Mouse (Mus musculus): ENCODE results near the gene H3f3b. TPM values are rescaled to one million over a fixed set of nuclear protein-coding genes. Genes with fewer than 3 reads are reported as not detected.

The H3f3b gene
- polyA plus RNA-seq, 1 experiment = 1,173 TPM

DNA sequence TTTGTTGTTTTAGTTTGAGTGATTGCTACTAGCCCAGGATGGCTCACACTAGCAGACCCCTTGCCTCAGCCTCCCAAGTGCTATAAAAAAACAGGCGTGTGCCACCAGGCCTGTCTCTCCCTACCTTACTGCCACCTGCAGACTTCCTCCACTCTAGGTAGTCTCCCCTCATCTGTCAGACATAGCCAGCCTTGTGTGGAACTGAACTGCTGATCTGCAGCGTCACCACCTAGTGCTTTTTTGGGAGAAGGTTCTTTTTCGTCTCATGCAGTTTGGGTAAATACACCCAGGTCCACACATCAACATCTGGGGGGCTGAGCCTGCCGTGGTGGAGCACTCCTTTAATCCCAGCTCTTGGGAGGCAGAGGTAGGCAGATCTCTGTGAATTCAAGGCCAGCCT is 30.7 kb downstream of the H3f3b start:
- no peak for TF ChIP-seq CTCF (IDR thresholded peaks at IDR 0.05; ENCODE audit: borderline replicate concordance, extremely low read depth, insufficient read depth, insufficient read length)
- TF ChIP-seq POLR2A (IDR thresholded peaks at IDR 0.05; ENCODE audit: borderline replicate concordance, extremely low read depth, insufficient read depth, insufficient read length, poor library complexity, severe bottlenecking) = no peak

DNA sequence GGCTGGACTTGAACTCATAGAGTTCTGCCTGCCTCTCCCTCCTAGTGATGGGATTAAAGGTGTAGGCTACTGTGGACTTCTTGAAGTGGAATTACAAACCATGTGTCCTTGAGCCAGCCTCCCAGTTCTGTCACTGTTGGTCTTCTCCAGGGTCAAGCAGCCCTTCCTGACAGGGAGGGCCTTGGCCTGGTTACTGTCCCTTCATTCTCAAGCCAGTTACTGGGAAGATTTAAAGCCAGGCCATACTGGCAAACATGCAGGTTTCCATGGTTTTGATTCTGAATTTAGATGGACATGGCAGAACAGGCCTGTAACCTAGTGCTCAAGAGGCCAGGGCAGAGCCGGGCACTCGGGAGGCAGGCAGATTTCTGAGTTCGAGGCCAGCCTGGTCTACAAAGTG is 32.5 kb downstream of the H3f3b start:
- no peak for DNase-seq (ENCODE audit: low read depth)
- TF ChIP-seq POLR2A (IDR thresholded peaks at IDR 0.05; ENCODE audit: borderline replicate concordance, extremely low read depth, insufficient read depth, insufficient read length, poor library complexity, severe bottlenecking) (no peak), CTCF (IDR thresholded peaks at IDR 0.05; ENCODE audit: borderline replicate concordance, extremely low read depth, insufficient read depth, insufficient read length) (no peak)

More for the DNA sequence above, 30.7 kb downstream of the H3f3b start:
- DNase-seq (ENCODE audit: low read depth) = no peak

DNA sequence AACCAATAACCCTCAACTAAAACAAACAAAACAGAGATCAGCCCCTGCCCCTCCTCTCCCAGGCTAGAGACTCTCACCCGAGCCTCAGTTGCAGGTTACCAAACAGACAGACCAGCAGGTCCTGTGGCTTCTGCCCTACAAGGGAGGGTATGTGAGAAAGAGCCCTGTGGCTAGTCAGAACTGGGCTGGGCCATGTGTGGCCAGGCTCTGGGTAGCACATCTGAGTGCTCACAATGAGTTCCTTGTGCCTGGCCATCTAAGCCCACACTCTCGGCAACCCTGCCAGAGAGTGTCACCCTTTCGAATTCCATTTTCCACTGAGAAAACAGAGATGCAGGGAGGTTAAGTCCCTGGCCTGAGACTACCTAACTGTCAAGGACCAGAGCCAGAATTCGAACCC is 35.7 kb downstream of the H3f3b start:
- DNase-seq (ENCODE audit: low read depth) = no peak
- no peak for TF ChIP-seq CTCF (IDR thresholded peaks at IDR 0.05; ENCODE audit: borderline replicate concordance, extremely low read depth, insufficient read depth, insufficient read length)

DNA sequence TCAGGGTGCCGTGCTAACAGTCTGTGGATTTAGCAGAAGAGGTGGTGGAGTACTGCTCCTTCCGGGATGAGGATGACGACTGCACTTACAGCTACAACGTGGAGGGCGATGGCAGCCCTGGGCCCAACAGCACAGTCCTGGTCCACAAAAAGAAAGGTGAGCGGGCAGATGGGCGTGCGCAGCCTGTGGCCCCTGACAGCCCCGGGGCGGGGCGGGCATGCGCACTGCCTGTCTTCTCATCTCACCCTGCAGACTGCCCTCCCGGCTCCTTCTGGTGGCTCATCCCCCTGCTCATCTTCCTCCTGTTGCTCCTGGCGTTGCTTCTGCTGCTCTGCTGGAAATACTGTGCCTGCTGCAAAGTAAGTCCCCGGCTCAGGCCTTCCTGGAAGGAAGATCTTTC is 38.1 kb downstream of the H3f3b start:
- DNase-seq (ENCODE audit: low read depth) = no peak
- TF ChIP-seq CTCF (IDR thresholded peaks at IDR 0.05; ENCODE audit: borderline replicate concordance, extremely low read depth, insufficient read depth, insufficient read length) (no peak), POLR2A (IDR thresholded peaks at IDR 0.05; ENCODE audit: borderline replicate concordance, extremely low read depth, insufficient read depth, insufficient read length, poor library complexity, severe bottlenecking) (no peak)

DNA sequence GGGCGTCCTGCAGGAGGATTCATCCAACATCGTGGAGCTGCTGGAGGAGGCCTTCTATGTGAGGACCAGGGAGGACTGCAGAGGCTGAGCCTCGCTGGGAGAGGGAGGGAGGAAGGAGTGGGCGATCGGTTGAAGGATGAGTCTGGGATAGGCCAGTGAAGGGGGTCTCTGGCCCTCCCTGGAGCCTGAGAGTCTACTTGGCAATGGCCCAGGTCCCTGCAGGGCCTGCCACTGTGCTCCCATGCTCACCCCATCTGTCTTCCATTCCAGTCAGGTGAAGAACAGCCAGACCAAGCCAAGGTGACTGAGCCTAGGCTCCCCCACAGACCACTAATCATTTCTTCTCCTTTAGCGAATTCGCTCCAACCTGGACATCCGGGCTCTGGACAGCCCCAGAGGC is 44.5 kb downstream of the H3f3b start:
- TF ChIP-seq POLR2A (IDR thresholded peaks at IDR 0.05; ENCODE audit: borderline replicate concordance, extremely low read depth, insufficient read depth, insufficient read length, poor library complexity, severe bottlenecking) (no peak), CTCF (IDR thresholded peaks at IDR 0.05; ENCODE audit: borderline replicate concordance, extremely low read depth, insufficient read depth, insufficient read length) (no peak)
- no peak for DNase-seq (ENCODE audit: low read depth)

DNA sequence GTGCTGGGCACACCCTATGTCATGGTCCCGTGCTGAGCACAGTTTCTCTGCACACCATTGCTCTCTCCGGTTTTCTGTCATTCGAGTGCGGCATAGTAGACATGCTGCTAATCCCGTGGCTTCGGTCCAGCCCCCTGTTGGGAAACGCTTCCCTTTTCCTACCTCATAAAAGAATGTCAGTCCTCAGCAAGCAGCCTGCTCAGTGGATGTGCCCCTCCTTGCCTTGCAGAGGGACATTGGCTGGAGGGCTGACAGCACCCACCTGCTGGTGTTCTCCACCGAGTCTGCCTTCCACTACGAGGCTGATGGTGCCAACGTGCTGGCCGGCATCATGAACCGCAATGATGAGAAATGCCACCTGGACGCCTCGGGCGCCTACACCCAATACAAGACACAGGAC is 45.3 kb downstream of the H3f3b start:
- no peak for DNase-seq (ENCODE audit: low read depth)
- TF ChIP-seq CTCF (IDR thresholded peaks at IDR 0.05; ENCODE audit: borderline replicate concordance, extremely low read depth, insufficient read depth, insufficient read length) = no peak
- no peak for TF ChIP-seq POLR2A (IDR thresholded peaks at IDR 0.05; ENCODE audit: borderline replicate concordance, extremely low read depth, insufficient read depth, insufficient read length, poor library complexity, severe bottlenecking)

DNA sequence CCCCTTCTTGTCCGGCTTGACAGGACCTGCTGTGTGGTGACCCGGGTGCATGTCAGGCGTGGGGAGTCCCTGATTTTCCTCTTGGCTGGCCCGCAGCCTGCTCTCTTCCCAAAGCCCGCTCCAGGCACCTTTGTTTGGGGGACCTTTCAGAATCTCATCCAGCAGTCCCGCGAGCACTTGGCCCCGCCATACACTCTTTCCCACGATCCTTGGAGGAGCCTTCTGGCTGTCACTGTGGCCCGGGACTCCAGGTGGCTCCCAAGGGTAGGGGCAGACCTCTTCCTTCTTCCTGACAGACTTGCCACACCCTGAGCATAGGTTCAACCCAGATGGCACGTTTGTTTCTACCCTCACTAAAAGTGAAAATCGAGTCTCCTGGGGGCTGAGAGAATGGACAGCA is 52.2 kb downstream of the H3f3b start:
- TF ChIP-seq CTCF (IDR thresholded peaks at IDR 0.05; ENCODE audit: borderline replicate concordance, extremely low read depth, insufficient read depth, insufficient read length) = no peak
- TF ChIP-seq POLR2A (IDR thresholded peaks at IDR 0.05; ENCODE audit: borderline replicate concordance, extremely low read depth, insufficient read depth, insufficient read length, poor library complexity, severe bottlenecking) = no peak
- DNase-seq (ENCODE audit: low read depth) = no peak

DNA sequence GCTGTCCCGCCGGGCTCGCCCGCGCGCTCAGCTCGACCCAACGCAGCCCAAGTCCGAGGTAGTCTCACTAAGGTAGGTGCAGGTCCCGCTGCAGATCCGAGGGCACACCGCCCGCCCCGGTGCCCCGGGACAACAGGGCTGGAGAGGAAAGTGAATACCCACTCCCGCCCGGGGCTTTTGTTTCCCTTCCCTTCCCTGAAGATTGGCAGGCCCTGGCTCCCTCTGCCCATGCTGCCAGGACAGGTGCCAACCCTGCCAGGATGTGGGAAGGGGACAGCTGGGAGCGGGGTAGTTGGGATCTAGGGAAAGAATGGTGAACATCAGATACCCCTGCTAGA is 52.7 kb downstream of the H3f3b start:
- peak; percentile 35 for DNase-seq (ENCODE audit: low read depth)
- TF ChIP-seq CTCF (IDR thresholded peaks at IDR 0.05; ENCODE audit: borderline replicate concordance, extremely low read depth, insufficient read depth, insufficient read length) (no peak), POLR2A (IDR thresholded peaks at IDR 0.05; ENCODE audit: borderline replicate concordance, extremely low read depth, insufficient read depth, insufficient read length, poor library complexity, severe bottlenecking) (no peak)

DNA sequence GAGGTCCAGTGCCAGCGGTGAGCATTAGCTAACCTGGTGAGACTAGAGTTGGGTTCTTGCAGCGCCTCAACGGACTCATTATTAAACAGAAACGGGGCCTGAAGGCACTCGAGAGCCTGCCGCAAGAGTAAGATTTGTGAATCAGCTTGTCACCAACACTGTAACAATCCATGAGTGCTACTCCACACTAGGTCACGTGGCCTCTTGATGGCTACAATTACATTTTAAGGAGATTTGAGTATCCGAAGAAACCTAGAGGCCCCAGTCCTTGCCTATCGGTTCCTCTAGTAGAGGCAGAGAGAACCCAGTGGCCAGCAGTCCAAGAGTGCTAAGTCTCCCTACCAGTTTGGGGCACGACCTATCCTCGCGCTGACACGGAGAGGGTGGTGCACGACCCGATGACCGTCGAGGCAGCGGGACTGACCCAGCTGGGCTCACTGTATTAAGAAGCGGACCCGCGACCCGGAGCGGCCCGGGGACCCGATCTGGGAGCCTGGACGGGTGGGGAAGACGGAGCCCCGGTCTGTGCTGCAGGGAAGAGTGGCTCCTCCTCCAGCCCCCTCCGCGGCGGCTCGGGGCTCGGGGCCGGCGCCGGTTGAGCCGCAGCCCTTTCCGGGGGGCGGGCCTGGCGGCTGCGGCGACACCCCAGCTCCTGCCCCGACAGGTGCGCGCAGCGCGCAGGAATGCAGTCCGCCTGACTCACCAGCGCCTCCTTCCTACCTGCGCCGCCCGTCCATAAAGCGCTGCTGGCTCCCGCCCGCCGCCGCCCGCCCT is 53.3 kb downstream of the H3f3b start, which contains the start of gene Itgb4:
TSS of gene Itgb4 (plus strand) at position 401 of the 774 bp plus-strand sequence.
- DNase-seq (ENCODE audit: low read depth) = peak; percentile 17
- TF ChIP-seq CTCF (IDR thresholded peaks at IDR 0.05; ENCODE audit: borderline replicate concordance, extremely low read depth, insufficient read depth, insufficient read length) (0 out of 2 replicates have a peak, but pooled peaks have one; percentile 4), POLR2A (IDR thresholded peaks at IDR 0.05; ENCODE audit: borderline replicate concordance, extremely low read depth, insufficient read depth, insufficient read length, poor library complexity, severe bottlenecking) (no peak)

Other genes starting within 250 kb of the H3f3b start
- 24.7 and 24.8 TPM in 2 replicates for gene Caskin2, start 214.3 kb downstream of the H3f3b start, polyA plus RNA-seq (2012; rRNA removed)
- gene Tsen54, start 213.2 kb downstream of the H3f3b start, polyA plus RNA-seq (2012; rRNA removed) = 24.2 and 36.4 TPM in 2 replicates
- 1.5 and 2.5 TPM in 2 replicates for gene Llgl2, start 203.9 kb downstream of the H3f3b start, polyA plus RNA-seq (2012; rRNA removed)
- gene Myo15b, start 169.6 kb downstream of the H3f3b start, polyA plus RNA-seq (2012; rRNA removed) = 0.14 and 0.23 TPM in 2 replicates
- 0.64 and 1.2 TPM in 2 replicates for gene Smim5, start 128.0 kb downstream of the H3f3b start, polyA plus RNA-seq (2012; rRNA removed)
- gene Smim6, start 115.9 kb downstream of the H3f3b start, polyA plus RNA-seq (2012; rRNA removed) = not detected in 2 replicates
- 57.6 and 69.8 TPM in 2 replicates for gene Sap30bp, start 94.7 kb downstream of the H3f3b start, polyA plus RNA-seq (2012; rRNA removed)
- 28.2 and 38.0 TPM in 2 replicates for gene Recql5, start 94.5 kb downstream of the H3f3b start, polyA plus RNA-seq (2012; rRNA removed)
- gene Itgb4, start 53.3 kb downstream of the H3f3b start, polyA plus RNA-seq (2012; rRNA removed) = 0.91 and 2.1 TPM in 2 replicates
- gene Galk1, start 15.2 kb downstream of the H3f3b start, polyA plus RNA-seq (2012; rRNA removed) = 39.2 and 41.8 TPM in 2 replicates
- 67.3 and 87.0 TPM in 2 replicates for gene Unk, start 2.4 kb upstream of the H3f3b start, polyA plus RNA-seq (2012; rRNA removed)
- 0.97 and 1.1 TPM in 2 replicates for gene Unc13d, start 50.0 kb upstream of the H3f3b start, polyA plus RNA-seq (2012; rRNA removed)
- 142 and 148 TPM in 2 replicates for gene Wbp2, start 59.0 kb upstream of the H3f3b start, polyA plus RNA-seq (2012; rRNA removed)
- gene Trim47, start 99.2 kb upstream of the H3f3b start, polyA plus RNA-seq (2012; rRNA removed) = 4.2 and 5.3 TPM in 2 replicates
- gene Trim65, start 103.2 kb upstream of the H3f3b start, polyA plus RNA-seq (2012; rRNA removed) = 2.2 and 3.4 TPM in 2 replicates
- gene Mrpl38, start 110.9 kb upstream of the H3f3b start, polyA plus RNA-seq (2012; rRNA removed) = 31.8 and 38.6 TPM in 2 replicates
- 144 and 153 TPM in 2 replicates for gene Fbf1, start 140.2 kb upstream of the H3f3b start, polyA plus RNA-seq (2012; rRNA removed)
- 55.6 and 64.5 TPM in 2 replicates for gene Ten1, start 170.9 kb upstream of the H3f3b start, polyA plus RNA-seq (2012; rRNA removed)
- 72.1 and 78.9 TPM in 2 replicates for gene Acox1, start 171.1 kb upstream of the H3f3b start, polyA plus RNA-seq (2012; rRNA removed)
- 0.67 and 0.96 TPM in 2 replicates for gene Evpl, start 210.1 kb upstream of the H3f3b start, polyA plus RNA-seq (2012; rRNA removed)
- 68.6 and 69.3 TPM in 2 replicates for gene Srp68, start 246.3 kb upstream of the H3f3b start, polyA plus RNA-seq (2012; rRNA removed)